Mouse (Mus musculus) MEL (cell line): Measurements from ENCODE around the gene Wfikkn2. TPM values are rescaled to one million over a fixed set of nuclear protein-coding genes. Genes with fewer than 3 reads are reported as not detected.

Experiments
- DNase-seq: peaks from one replicate; pipeline ENCODE4 v3.0.0; 2011; ENCODE audit warnings: low read depth, low spot score
- H3K27ac ChIP-seq: 2 replicates; pipeline ENCODE4 v1.5.1; 2012; ENCODE audit warnings: low read depth, mild to moderate bottlenecking, control low read depth, low read length, moderate library complexity; ENCODE audit not compliant: control insufficient read depth
- H3K27me3 ChIP-seq, 2 experiments: fragments of 150-350 bp in 1 of 2; sonication (generic) in 1 of 2; 2 replicates each; pipeline ENCODE4 v1.6.1; 2012; ENCODE audit warnings: low read length in 2 of 2, mild to moderate bottlenecking in 2 of 2, improper control_type of control experiment in 1 of 2, moderate library complexity in 1 of 2; ENCODE audit not compliant: insufficient read depth in 2 of 2, control insufficient read depth in 1 of 2
- H3K36me3 ChIP-seq, 2 experiments: 2 replicates each; pipeline ENCODE4 v1.6.1; 2012 to 2014; ENCODE audit warnings: low read length in 2 of 2, improper control_type of control experiment in 1 of 2, inconsistent platforms in 1 of 2, mild to moderate bottlenecking in 1 of 2; ENCODE audit not compliant: insufficient read depth in 2 of 2, control insufficient read depth in 1 of 2
- H3K4me1 ChIP-seq, 2 experiments: fragments of 150-350 bp in 1 of 2; sonication (generic) in 1 of 2; 2 replicates each; pipeline ENCODE4 v1.6.1; 2012; ENCODE audit warnings: low read length in 2 of 2, improper control_type of control experiment in 1 of 2, mild to moderate bottlenecking in 1 of 2; ENCODE audit not compliant: insufficient read depth in 2 of 2, control insufficient read depth in 1 of 2
- H3K4me3 ChIP-seq, 2 experiments: fragments of 150-350 bp in 1 of 2; sonication (generic) in 1 of 2; 2 replicates each; pipeline ENCODE4 v1.5.1; 2012; ENCODE audit warnings: low read depth in 2 of 2, low read length in 2 of 2, mild to moderate bottlenecking in 2 of 2, moderate library complexity in 2 of 2, control low read depth in 1 of 2, improper control_type of control experiment in 1 of 2; ENCODE audit not compliant: control insufficient read depth in 1 of 2, insufficient read depth in 1 of 2
- H3K79me2 ChIP-seq: 2 replicates; pipeline ENCODE4 v1.6.1; 2012; ENCODE audit warnings: mild to moderate bottlenecking, low read length, moderate library complexity; ENCODE audit not compliant: control insufficient read depth, poor library complexity, insufficient read depth
- H3K9ac ChIP-seq: 2 replicates; pipeline ENCODE4 v1.6.1; 2012; ENCODE audit warnings: low read depth, mild to moderate bottlenecking, control low read depth, low read length, moderate library complexity; ENCODE audit not compliant: control insufficient read depth, poor library complexity, severe bottlenecking
- H3K9me3 ChIP-seq: fragments of 150-350 bp; sonication (generic); replicated peaks from 2 replicates; pipeline ENCODE4 v1.6.1; 2012; ENCODE audit warnings: mild to moderate bottlenecking, low read length, improper control_type of control experiment, moderate library complexity; ENCODE audit not compliant: insufficient read depth
- BHLHE40 ChIP-seq: IDR thresholded peaks from 2 replicates; pipeline ENCODE4 v1.6.1; 2012; ENCODE audit warnings: low read depth, mild to moderate bottlenecking, inconsistent platforms, low read length, improper control_type of control experiment, borderline replicate concordance
- CHD1 ChIP-seq: IDR thresholded peaks from 2 replicates; pipeline ENCODE4 v1.6.1; 2012; ENCODE audit warnings: low read depth, mild to moderate bottlenecking, inconsistent platforms, low read length, improper control_type of control experiment
- CHD2 ChIP-seq: IDR thresholded peaks from 2 replicates; pipeline ENCODE4 v1.6.1; 2011; ENCODE audit warnings: low read length, improper control_type of control experiment
- CTCF ChIP-seq, 3 experiments: IDR thresholded peaks in 2 of 3; conservative IDR thresholded peaks in 1 of 3; 2 replicates each; pipeline ENCODE4 v1.5.1; 2011 to 2012; ENCODE audit warnings: low read length in 3 of 3, low read depth in 2 of 3, mild to moderate bottlenecking in 2 of 3, improper control_type of control experiment in 1 of 3, inconsistent platforms in 1 of 3, mixed read lengths in 1 of 3, moderate library complexity in 1 of 3; ENCODE audit not compliant: control insufficient read depth in 1 of 3, insufficient read depth in 1 of 3, poor library complexity in 1 of 3, severe bottlenecking in 1 of 3
- E2F4 ChIP-seq: IDR thresholded peaks from 2 replicates; pipeline ENCODE4 v1.6.1; 2011; ENCODE audit warnings: low read depth, low read length, improper control_type of control experiment, borderline replicate concordance
- ELF1 ChIP-seq: IDR thresholded peaks from 2 replicates; pipeline ENCODE4 v1.6.1; 2014; ENCODE audit warnings: low read depth, mild to moderate bottlenecking, inconsistent platforms, low read length, improper control_type of control experiment, moderate library complexity
- EP300 ChIP-seq, 2 experiments: IDR thresholded peaks; 2 replicates each; pipeline ENCODE4 v1.6.1; 2011; ENCODE audit warnings: improper control_type of control experiment in 2 of 2, low read length in 2 of 2, low read depth in 1 of 2, mild to moderate bottlenecking in 1 of 2
- ETS1 ChIP-seq: IDR thresholded peaks from 2 replicates; pipeline ENCODE4 v1.6.1; 2012; ENCODE audit warnings: low read depth, mild to moderate bottlenecking, inconsistent platforms, low read length, improper control_type of control experiment, moderate library complexity
- GABPA ChIP-seq: IDR thresholded peaks from 2 replicates; pipeline ENCODE4 v1.6.1; 2012; ENCODE audit warnings: low read depth, mild to moderate bottlenecking, inconsistent platforms, low read length, improper control_type of control experiment, moderate library complexity
- HCFC1 ChIP-seq: IDR thresholded peaks from 2 replicates; pipeline ENCODE4 v1.6.1; 2012; ENCODE audit warnings: low read depth, mild to moderate bottlenecking, inconsistent platforms, low read length, improper control_type of control experiment, moderate library complexity
- JUND ChIP-seq: IDR thresholded peaks from 2 replicates; pipeline ENCODE4 v1.6.1; 2011; ENCODE audit warnings: low read depth, mild to moderate bottlenecking, improper control_type of control experiment, low read length
- KAT2A ChIP-seq: conservative IDR thresholded peaks from 2 replicates; pipeline ENCODE4 v1.6.1; 2012; ENCODE audit warnings: low read depth, low read length, improper control_type of control experiment, inconsistent platforms
- MAFK ChIP-seq: IDR thresholded peaks from 2 replicates; pipeline ENCODE4 v1.6.1; 2011; ENCODE audit warnings: low read depth, mild to moderate bottlenecking, low read length, improper control_type of control experiment, borderline replicate concordance
- MAX ChIP-seq: IDR thresholded peaks from 2 replicates; pipeline ENCODE4 v1.6.1; 2011; ENCODE audit warnings: low read length, improper control_type of control experiment
- MAZ ChIP-seq: IDR thresholded peaks from 2 replicates; pipeline ENCODE4 v1.6.1; 2012; ENCODE audit warnings: low read depth, mild to moderate bottlenecking, inconsistent platforms, low read length, improper control_type of control experiment
- MEF2A ChIP-seq: IDR thresholded peaks from 2 replicates; pipeline ENCODE4 v1.6.1; 2014; ENCODE audit warnings: low read depth, mild to moderate bottlenecking, inconsistent platforms, low read length, improper control_type of control experiment; ENCODE audit not compliant: poor library complexity, insufficient replicate concordance, severe bottlenecking; ENCODE audit errors: extremely low read depth
- MXI1 ChIP-seq: IDR thresholded peaks from 2 replicates; pipeline ENCODE4 v1.6.1; 2011; ENCODE audit warnings: mild to moderate bottlenecking, low read depth, low read length, improper control_type of control experiment
- MYC ChIP-seq: IDR thresholded peaks from 2 replicates; pipeline ENCODE4 v1.6.1; 2011; ENCODE audit warnings: low read depth, mild to moderate bottlenecking, low read length, improper control_type of control experiment, moderate library complexity
- NELFE ChIP-seq: IDR thresholded peaks from 2 replicates; pipeline ENCODE4 v1.6.1; 2011; ENCODE audit warnings: low read depth, low read length, improper control_type of control experiment
- NRF1 ChIP-seq: IDR thresholded peaks from 2 replicates; pipeline ENCODE4 v1.6.1; 2014; ENCODE audit warnings: low read depth, mild to moderate bottlenecking, inconsistent platforms, low read length, improper control_type of control experiment, moderate library complexity; ENCODE audit not compliant: poor library complexity, insufficient read depth, severe bottlenecking
- POLR2A ChIP-seq, 2 experiments: IDR thresholded peaks; 2 replicates each; pipeline ENCODE4 v1.6.1; 2011 to 2012; ENCODE audit warnings: low read length in 2 of 2, mild to moderate bottlenecking in 2 of 2, control low read depth in 1 of 2, improper control_type of control experiment in 1 of 2, low read depth in 1 of 2, moderate library complexity in 1 of 2; ENCODE audit not compliant: control insufficient read depth in 1 of 2, insufficient read depth in 1 of 2, poor library complexity in 1 of 2
- POLR2AphosphoS2 ChIP-seq: IDR thresholded peaks from 2 replicates; pipeline ENCODE4 v1.6.1; 2011; ENCODE audit warnings: low read length, improper control_type of control experiment
- POLR2AphosphoS5 ChIP-seq: IDR thresholded peaks from 2 replicates; pipeline ENCODE4 v1.6.1; 2012; ENCODE audit warnings: low read depth, borderline replicate concordance, mild to moderate bottlenecking, inconsistent platforms, low read length, moderate library complexity, mixed read lengths
- RAD21 ChIP-seq: IDR thresholded peaks from 2 replicates; pipeline ENCODE4 v1.6.1; 2011; ENCODE audit warnings: mild to moderate bottlenecking, low read depth, low read length, improper control_type of control experiment
- RCOR1 ChIP-seq: IDR thresholded peaks from 2 replicates; pipeline ENCODE4 v1.6.1; 2012; ENCODE audit warnings: low read depth, mild to moderate bottlenecking, inconsistent platforms, low read length, improper control_type of control experiment
- SIN3A ChIP-seq: IDR thresholded peaks from 2 replicates; pipeline ENCODE4 v1.6.1; 2012; ENCODE audit warnings: low read length, improper control_type of control experiment, inconsistent platforms
- TAL1 ChIP-seq: IDR thresholded peaks from 2 replicates; pipeline ENCODE4 v1.6.1; 2012; ENCODE audit warnings: mild to moderate bottlenecking, inconsistent platforms, low read length, moderate library complexity, mixed read lengths
- TBP ChIP-seq: IDR thresholded peaks from 2 replicates; pipeline ENCODE4 v1.8.0; 2011; ENCODE audit warnings: low read depth, low read length, improper control_type of control experiment
- TCF12 ChIP-seq: IDR thresholded peaks from 2 replicates; pipeline ENCODE4 v1.6.1; 2014; ENCODE audit warnings: low read depth, mild to moderate bottlenecking, inconsistent platforms, low read length, improper control_type of control experiment, moderate library complexity
- UBTF ChIP-seq: IDR thresholded peaks from 2 replicates; pipeline ENCODE4 v1.6.1; 2012; ENCODE audit warnings: low read depth, mild to moderate bottlenecking, inconsistent platforms, low read length, improper control_type of control experiment, moderate library complexity, borderline replicate concordance; ENCODE audit not compliant: insufficient read depth
- USF1 ChIP-seq: IDR thresholded peaks from 2 replicates; pipeline ENCODE4 v1.6.1; 2014; ENCODE audit warnings: low read depth, mild to moderate bottlenecking, inconsistent platforms, low read length, improper control_type of control experiment, moderate library complexity
- ZMIZ1 ChIP-seq: IDR thresholded peaks from 2 replicates; pipeline ENCODE4 v1.6.1; 2012; ENCODE audit warnings: low read depth, mild to moderate bottlenecking, inconsistent platforms, low read length, improper control_type of control experiment, moderate library complexity
- ZNF384 ChIP-seq: IDR thresholded peaks from 2 replicates; pipeline ENCODE4 v1.6.1; 2012; ENCODE audit warnings: low read depth, mild to moderate bottlenecking, inconsistent platforms, low read length, improper control_type of control experiment
- polyA plus RNA-seq, 2 experiments: library from polyadenylated mRNA; stranded (reverse) in 1 of 2; unstranded in 1 of 2; fragments of >175 nt in 1 of 2; fragments of >200 nt in 1 of 2; gene quantifications; 2 replicates each; pipeline versions ENCODE4 v1.2.1 to v1.2.4; 2012; ENCODE audit warnings: low replicate concordance in 2 of 2, low read depth in 1 of 2; ENCODE audit not compliant: insufficient read length in 2 of 2, insufficient read depth in 1 of 2, missing spikeins in 1 of 2
- total RNA-seq: library from RNA; depleted of rRNA; stranded (reverse); fragments of 300-350 nt; gene quantifications from 2 replicates; pipeline ENCODE4 v1.2.3, GENCODE M21; 2012

Gene Wfikkn2
- total and polyA plus RNA-seq, 3 experiments, result not detected

GRCm38 (mm10) chr11:94211124-94211603 lies 34.6 kb downstream of the Wfikkn2 start, which contains the start of gene Tob1:
TSS of gene Tob1 (plus strand) at chr11:94211454.
- DNase-seq, result peak; percentile 100

DNA sequence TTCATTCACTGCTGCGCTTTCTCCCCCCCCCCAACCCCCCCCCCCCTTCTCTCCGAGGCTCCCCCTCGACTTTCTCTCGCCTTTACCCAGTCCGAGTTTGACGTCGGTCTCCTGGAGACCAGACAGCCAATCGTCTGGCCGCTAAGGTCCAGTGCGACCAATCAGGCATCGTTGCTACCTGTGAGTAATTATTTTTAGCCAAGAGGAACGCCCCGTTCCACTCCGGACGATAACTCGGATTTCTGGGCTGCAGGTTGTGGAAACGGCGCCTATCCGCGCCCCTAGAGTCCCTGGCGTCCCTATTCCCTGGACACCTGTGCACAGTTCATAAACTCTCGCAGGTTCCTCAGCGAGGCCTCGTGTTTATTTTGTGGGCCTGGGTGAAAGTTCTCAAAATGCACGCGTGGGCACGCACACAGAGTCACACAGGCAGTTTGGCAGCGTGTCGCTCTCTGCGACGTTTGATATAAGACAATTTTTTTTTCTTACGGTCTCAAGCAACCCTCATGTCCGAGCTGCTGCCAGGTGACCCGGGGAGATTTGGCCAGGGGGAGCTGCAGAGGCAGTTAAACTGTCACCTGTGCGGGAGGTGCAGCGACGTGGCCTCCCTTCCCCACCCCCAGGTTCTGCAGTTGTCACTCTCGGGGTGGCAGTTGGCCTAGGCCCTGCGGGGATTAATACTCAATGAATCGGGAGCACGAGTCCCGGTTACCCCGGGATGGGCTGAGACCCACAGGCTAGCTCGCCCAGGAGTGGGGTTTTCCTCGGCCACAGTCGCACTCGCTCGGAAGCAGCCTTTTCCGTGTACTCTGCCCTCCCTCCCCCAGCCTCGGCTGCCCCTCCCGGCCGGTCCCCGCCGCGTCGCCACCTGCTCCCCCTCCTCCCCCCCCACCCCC lies 35.4 kb downstream of the Wfikkn2 start:
- Histone ChIP-seq H3K27ac (peak overlapping the region; percentile 75), H3K36me3 (peaks cover 0 to 12% of the 10 kb centered on the region in 2 experiments; a peak in 2 of 4 replicates), H3K9ac (peak overlapping the region; percentile 78), H3K9me3 (no peaks in the 10 kb centered on the region), H3K4me1 (peaks cover 4 to 8% of the 10 kb centered on the region in 2 experiments), H3K4me3 (peak overlapping the region; percentile 71 to 78), H3K27me3 (no peaks in the 10 kb centered on the region), H3K79me2 (peaks cover 12% of the 10 kb centered on the region; the same call in 1 of the 2 replicates)
- peak; percentile 99 for DNase-seq
- TF ChIP-seq SIN3A, result peak; percentile 6; the same call in 1 of the 2 replicates
- no peak; the same call in 1 of the 2 replicates for TF ChIP-seq USF1
- no peak; the same call in 1 of the 2 replicates for TF ChIP-seq RCOR1
- no peak for TF ChIP-seq BHLHE40
- TF ChIP-seq TCF12, result peak; percentile 18; the same call in 1 of the 2 replicates
- TF ChIP-seq NRF1, result 0 out of 2 replicates have a peak, but pooled peaks have one; percentile 14
- TF ChIP-seq ZNF384, result peak; percentile 37; the same call in 1 of the 2 replicates
- TF ChIP-seq MAFK, result no peak
- TF ChIP-seq MAX, result 0 out of 2 replicates have a peak, but pooled peaks have one; percentile 56
- peak; percentile 43; the same call in 1 of the 2 replicates for TF ChIP-seq ETS1
- TF ChIP-seq RAD21, result no peak
- peak in 1 of 2 experiments; percentile 19; a peak in 1 of 4 replicates for TF ChIP-seq EP300 (IDR thresholded peaks at IDR 0.05; ENCODE audit: low read depth in 1 of 2, low read length in 2 of 2)
- TF ChIP-seq TAL1, result no peak
- TF ChIP-seq KAT2A, result no peak
- TF ChIP-seq GABPA, result no peak
- peak; percentile 64 for TF ChIP-seq CHD1

More at GRCm38 (mm10) chr11:94211124-94211603, 34.6 kb downstream of the Wfikkn2 start, which contains the start of gene Tob1:
- Histone ChIP-seq H3K4me3 (peak within 1 kb of the TSS; percentile 75 to 90), H3K27ac (peak within 1 kb of the TSS; percentile 75), H3K9me3 (no peaks in the 10 kb centered on the region), H3K36me3 (peaks cover 0 to 12% of the 10 kb centered on the region in 2 experiments; a peak in 2 of 4 replicates), H3K9ac (peak within 1 kb of the TSS; percentile 88), H3K79me2 (peaks cover 12% of the 10 kb centered on the region; the same call in 1 of the 2 replicates), H3K4me1 (peaks cover 4 to 8% of the 10 kb centered on the region in 2 experiments), H3K27me3 (no peaks in the 10 kb centered on the region)
- TF ChIP-seq POLR2A (IDR thresholded peaks at IDR 0.05; ENCODE audit: control insufficient read depth in 1 of 2, insufficient read depth in 1 of 2, low read depth in 1 of 2, low read length in 2 of 2, poor library complexity in 1 of 2) (peak; percentile 99 to 100), CTCF (IDR thresholded peaks at IDR 0.05 in 2 of 3, conservative IDR thresholded peaks at IDR 0.05 in 1 of 3; ENCODE audit: control insufficient read depth in 1 of 3, insufficient read depth in 1 of 3, low read depth in 2 of 3, low read length in 3 of 3, poor library complexity in 1 of 3, severe bottlenecking in 1 of 3) (peak in 2 of 3 experiments; percentile 16 to 31; a peak in 3 of 6 replicates), KAT2A (no peak; the same call in 1 of the 2 replicates), MXI1 (peak; percentile 58), POLR2AphosphoS5 (peak; percentile 97; the same call in 1 of the 2 replicates), HCFC1 (peak; percentile 68), MAZ (peak; percentile 93), ELF1 (no peak), TCF12 (peak; percentile 78), JUND (no peak), GABPA (no peak), ZMIZ1 (peak; percentile 100), UBTF (peak; percentile 87; the same call in 1 of the 2 replicates), E2F4 (no peak; the same call in 1 of the 2 replicates), SIN3A (peak; percentile 83), MEF2A (peak; percentile 54; the same call in 1 of the 2 replicates), RCOR1 (peak; percentile 13; the same call in 1 of the 2 replicates), POLR2AphosphoS2 (peak; percentile 99), TBP (peak; percentile 97), ETS1 (peak; percentile 75; the same call in 1 of the 2 replicates), NRF1 (peak; percentile 32; the same call in 1 of the 2 replicates), MYC (no peak), NELFE (peak; percentile 100), EP300 (IDR thresholded peaks at IDR 0.05; ENCODE audit: low read depth in 1 of 2, low read length in 2 of 2) (no peak), CHD2 (peak; percentile 46), USF1 (peak; percentile 50)
